Mouse (Mus musculus) lung, adult 2 months (tissue): ENCODE measurements around the gene Cacna1g.

Experiments used
- CTCF ChIP-seq: fragments of 200-500 bp; IDR thresholded peaks from 2 replicates; pipeline ENCODE4 v1.5.1; 2011; ENCODE audit warnings: mild to moderate bottlenecking, low read length, control low read depth; ENCODE audit not compliant: insufficient read depth
- POLR2A ChIP-seq: fragments of 200-500 bp; IDR thresholded peaks from 2 replicates; pipeline ENCODE4 v1.6.1; 2011; ENCODE audit warnings: low read depth, mild to moderate bottlenecking, control low read depth, low read length, borderline replicate concordance; ENCODE audit errors: extremely low read depth

DNA sequence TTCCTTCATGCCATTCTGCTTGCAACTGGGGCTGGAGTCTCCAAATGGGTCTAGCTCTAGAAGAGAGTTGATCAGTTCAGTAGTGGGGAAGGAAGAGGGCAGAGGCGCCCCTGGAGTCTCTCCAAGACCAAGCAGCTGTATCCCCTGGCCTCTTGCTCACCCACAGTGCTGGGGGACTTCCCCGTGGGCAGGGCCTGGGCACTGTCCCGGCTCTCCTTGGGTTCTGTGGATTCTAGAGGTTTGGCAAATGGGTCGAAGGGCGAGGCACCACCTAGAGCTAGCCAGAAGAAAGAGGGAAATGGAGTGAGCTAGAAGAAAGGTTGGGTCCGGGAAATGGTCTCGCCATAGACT is 17.7 kb upstream of the Cacna1g start:
- TF ChIP-seq POLR2A (no peak), CTCF (no peak)
